8 mouse cellular contexts compared by ENCODE assay signal in the genomic region with DNA sequence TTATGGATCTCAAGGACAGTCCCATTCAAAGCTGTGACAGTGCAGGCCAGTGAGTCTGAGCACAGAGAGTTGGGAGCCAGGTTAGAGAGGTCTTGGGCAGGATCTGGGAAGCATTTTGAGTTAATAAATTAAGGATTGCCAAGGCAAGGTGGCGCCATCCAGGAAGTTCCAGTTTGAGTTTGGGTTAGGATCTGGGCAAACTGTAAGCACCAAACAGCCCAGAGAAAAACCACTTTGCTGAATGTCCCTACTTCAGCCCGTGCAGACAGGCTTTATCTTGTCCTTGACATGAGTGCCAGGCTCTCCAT.
A peak's percentile ranks its signal among the peaks of the same experiment; 100 is the strongest.
DNase-seq lines count a peak whose midpoint lies in the region; ATAC-seq and TF ChIP-seq lines count a peak whose summit lies in the region.

No protein-coding gene starts in this region.

- no peak overlapping the region for H3K9ac ChIP-seq in heart, embryonic 15.5 days
- H3K9ac ChIP-seq in limb, embryonic 14.5 days (ENCODE audit: low read depth, low read length, severe bottlenecking): no peak overlapping the region

- TF ChIP-seq POLR2A in limb, embryonic 14.5 days (IDR thresholded peaks at IDR 0.05; ENCODE audit: borderline replicate concordance, extremely low read depth, insufficient read depth, insufficient read length): no peak

- H3K4me2 ChIP-seq in heart, embryonic 15.5 days: no peak overlapping the region; the same call in 1 of the 2 replicates
- H3K4me2 ChIP-seq in limb, embryonic 14.5 days (replicated peaks; ENCODE audit: low read depth, low read length, severe bottlenecking): no peak overlapping the region

- no peak overlapping the region for H3K4me3 ChIP-seq in heart, embryonic 15.5 days
- H3K4me3 ChIP-seq in limb, embryonic 14.5 days (replicated peaks; ENCODE audit: low read length): no peak overlapping the region

- intact Hi-C loops in heart, postnatal 14 days (cut with DNase I): no loop called here

- 52% methylated on average over 2 of the region's 2 CpGs for WGBS in heart, embryonic 15.5 days
- WGBS in limb, embryonic 14.5 days: 61% methylated on average over 2 of the region's 2 CpGs

- H3K36me3 ChIP-seq in heart, embryonic 15.5 days: no peaks in the 10 kb centered on the region
- H3K36me3 ChIP-seq in limb, embryonic 14.5 days (ENCODE audit: control insufficient read depth, insufficient read depth, low read length): no peaks in the 10 kb centered on the region

- H3K27me3 ChIP-seq in heart, embryonic 15.5 days: no peaks in the 10 kb centered on the region
- no peaks in the 10 kb centered on the region for H3K27me3 ChIP-seq in limb, embryonic 14.5 days (ENCODE audit: control insufficient read depth, insufficient read depth, low read length)

- DNase-seq in heart, postnatal 14 days: no peak
- peak; percentile 17 for DNase-seq in urinary bladder, adult 2 months (ENCODE audit: low spot score)
- DNase-seq in urinary bladder, postnatal 10 days (ENCODE audit: low spot score): no peak
- no peak for DNase-seq in limb, embryonic 14.5 days (ENCODE audit: low spot score)
- DNase-seq in frontal cortex, postnatal 10 days (ENCODE audit: low spot score in 2 of 2): no peak
- no peak for DNase-seq in urinary bladder, postnatal 4 days (ENCODE audit: low spot score in 2 of 2)

- H3K4me1 ChIP-seq in heart, embryonic 15.5 days (replicated peaks): peaks cover 68% of the 10 kb centered on the region
- H3K4me1 ChIP-seq in limb, embryonic 14.5 days (ENCODE audit: control insufficient read depth, insufficient read depth, low read length): peaks cover 49% of the 10 kb centered on the region

- peak overlapping the region; percentile 84 for H3K27ac ChIP-seq in heart, embryonic 15.5 days
- peak overlapping the region; percentile 26; the same call in 1 of the 2 replicates for H3K27ac ChIP-seq in limb, embryonic 14.5 days (replicated peaks; ENCODE audit: low read depth, low read length)

- peaks cover 7% of the 10 kb centered on the region; the same call in 1 of the 2 replicates for H3K9me3 ChIP-seq in heart, embryonic 15.5 days (replicated peaks)
- H3K9me3 ChIP-seq in limb, embryonic 14.5 days (ENCODE audit: control insufficient read depth, low read length): no peaks in the 10 kb centered on the region

- peak; percentile 5; the same call in 1 of the 2 replicates for ATAC-seq in heart, embryonic 15.5 days (replicated peaks; ENCODE audit: insufficient number of reproducible peaks, insufficient read depth, low FRiP score, low read depth)
- ATAC-seq in limb, embryonic 14.5 days (ENCODE audit: low FRiP score, low read depth): no peak
- no peak for ATAC-seq in megakaryocyte progenitor cell, adult 5-6 weeks (replicated peaks; ENCODE audit: poor library complexity)
